Mouse (Mus musculus): ENCODE results near the gene Snrpf. TPM values are rescaled to one million over a fixed set of nuclear protein-coding genes. Genes with fewer than 3 reads are reported as not detected.

The Snrpf gene
- 41.0 TPM for polyA plus RNA-seq (2014; fragmentation: Illumina TruSeq; extraction: RNeasy Lipid Tissue Mini Kit (QIAGEN cat#74804); ENCODE audit: low read depth, low replicate concordance)

DNA sequence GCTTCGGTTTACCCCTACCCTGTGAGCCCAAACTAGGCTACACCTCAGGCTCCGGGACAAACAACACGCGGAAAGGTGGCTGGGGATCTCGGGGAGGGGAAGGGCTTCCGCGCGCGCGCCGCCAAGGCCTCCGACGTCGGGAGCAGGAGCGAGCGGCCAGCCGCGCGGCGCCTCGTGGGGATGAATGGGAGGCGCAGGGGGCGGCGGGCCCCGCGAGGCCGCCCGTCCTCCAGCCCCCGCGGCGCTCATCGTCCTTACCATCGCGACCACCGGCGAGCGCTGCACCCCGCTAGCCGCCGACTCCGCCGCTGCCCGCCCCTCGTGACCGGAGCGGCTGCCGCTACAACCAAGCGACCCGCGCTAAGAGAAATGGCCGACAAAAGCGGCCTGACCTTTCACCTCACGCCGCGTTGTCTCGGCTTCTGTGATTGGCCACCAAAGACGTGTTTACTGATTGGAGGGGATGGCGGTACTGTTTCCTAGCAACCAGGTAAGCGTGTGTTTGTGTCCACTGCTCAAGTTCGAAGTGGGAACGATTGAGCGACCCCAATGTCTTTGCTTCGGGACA is at the start of gene Snrpf:
Gene Snrpf (minus strand): TSS at position 426 of the 568 bp plus-strand sequence.

GRCm38 (mm10) chr10:93540431-93541210 is 48.9 kb downstream of the Snrpf start, which contains the start of gene Ccdc38:
Gene Ccdc38 (plus strand): TSS chr10:93540632.

GRCm38 (mm10) chr10:93539775-93540430 is 49.6 kb downstream of the Snrpf start, which contains the start of gene Amdhd1:
Gene Amdhd1 (minus strand): TSS chr10:93540033.

Other genes with a start within 250 kb of the Snrpf start
- gene Lta4h, start 136.3 kb downstream of the Snrpf start, polyA plus RNA-seq (2014; fragmentation: Illumina TruSeq; extraction: RNeasy Lipid Tissue Mini Kit (QIAGEN cat#74804); ENCODE audit: low read depth, low replicate concordance): 61.4 TPM
- gene Hal, start 100.9 kb downstream of the Snrpf start, polyA plus RNA-seq (2014; fragmentation: Illumina TruSeq; extraction: RNeasy Lipid Tissue Mini Kit (QIAGEN cat#74804); ENCODE audit: low read depth, low replicate concordance): 4.4 TPM
- gene Amdhd1, start 49.7 kb downstream of the Snrpf start, polyA plus RNA-seq (2014; fragmentation: Illumina TruSeq; extraction: RNeasy Lipid Tissue Mini Kit (QIAGEN cat#74804); ENCODE audit: low read depth, low replicate concordance): 0.92 TPM
- 5.9 TPM for gene Ccdc38, start 49.1 kb downstream of the Snrpf start, polyA plus RNA-seq (2014; fragmentation: Illumina TruSeq; extraction: RNeasy Lipid Tissue Mini Kit (QIAGEN cat#74804); ENCODE audit: low read depth, low replicate concordance)
- 9.5 TPM for gene Ntn4, start 51.0 kb upstream of the Snrpf start, polyA plus RNA-seq (2014; fragmentation: Illumina TruSeq; extraction: RNeasy Lipid Tissue Mini Kit (QIAGEN cat#74804); ENCODE audit: low read depth, low replicate concordance)
- gene Usp44, start 241.8 kb upstream of the Snrpf start, polyA plus RNA-seq (2014; fragmentation: Illumina TruSeq; extraction: RNeasy Lipid Tissue Mini Kit (QIAGEN cat#74804); ENCODE audit: low read depth, low replicate concordance): 2.2 TPM